Mouse (Mus musculus) NIH3T3 (cell line): ENCODE measurements around the gene Ccdc60.
"Not testable (repeated sequence)": the region's sequence is repeated elsewhere in the genome, so short reads cannot be mapped to it uniquely, and the experiment has no call there.

ENCODE experiments used
- DNase-seq: peaks from one replicate; pipeline ENCODE4 v3.0.0-alpha.2; 2012; ENCODE audit warnings: low read depth

Ccdc60 gene

GRCm38 (mm10) chr5:116288849-116289570 is at the start of gene Ccdc60:
TSS of gene Ccdc60 (minus strand) at chr5:116288985.
- DNase-seq = no peak

- DNase-seq = peak; percentile 21
Observed at GRCm38 (mm10) chr5:116336191-116336590, 47.4 kb upstream of the Ccdc60 start.

GRCm38 (mm10) chr5:116328911-116329310 is 40.1 kb upstream of the Ccdc60 start:
- no peak for DNase-seq

GRCm38 (mm10) chr5:116323401-116323800 is 34.6 kb upstream of the Ccdc60 start:
- no peak for DNase-seq

- DNase-seq = no peak
Observed at GRCm38 (mm10) chr5:116322365-116323027, 33.7 kb upstream of the Ccdc60 start.

DNA sequence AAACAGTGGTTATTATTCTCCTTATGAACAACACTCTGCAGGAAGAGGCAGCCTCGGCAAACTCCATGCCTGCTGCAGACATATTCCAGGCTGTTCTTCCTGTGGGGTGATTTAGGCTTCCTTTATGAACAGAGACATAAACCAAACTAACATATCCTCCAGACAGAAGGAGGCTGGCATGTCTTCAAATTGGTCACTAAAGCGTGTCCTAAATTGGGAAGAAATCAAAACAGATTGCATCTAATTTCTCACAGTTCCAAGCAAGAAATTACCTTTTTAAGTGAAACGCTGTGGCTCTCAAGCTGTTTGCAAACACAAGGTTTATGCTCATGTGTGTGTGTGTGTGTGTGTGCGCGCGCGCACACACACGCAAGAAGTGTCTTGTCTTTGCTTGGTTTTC is 24.9 kb upstream of the Ccdc60 start:
- DNase-seq = no peak

GRCm38 (mm10) chr5:116312111-116312737 is 23.4 kb upstream of the Ccdc60 start:
- peak; percentile 28 for DNase-seq

DNA sequence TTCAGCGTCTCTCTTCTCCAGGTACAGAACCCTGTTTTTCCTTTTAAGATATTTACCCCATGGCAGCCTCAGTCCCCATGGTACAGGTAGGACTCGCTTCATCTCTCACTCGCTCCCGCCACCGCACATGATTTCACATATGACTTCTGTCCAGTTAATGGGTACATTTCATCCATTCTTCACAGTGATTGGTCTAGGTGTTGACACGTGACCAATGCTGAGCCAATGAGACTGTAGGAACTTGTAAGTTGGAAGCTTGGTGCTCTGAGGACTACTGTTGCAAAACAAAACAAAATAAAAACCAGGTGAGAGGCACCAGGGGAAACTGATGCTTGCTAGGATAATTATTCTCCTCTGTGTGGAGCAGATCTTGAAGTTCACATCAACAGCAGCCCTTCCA is 22.9 kb upstream of the Ccdc60 start:
- no peak for DNase-seq

DNA sequence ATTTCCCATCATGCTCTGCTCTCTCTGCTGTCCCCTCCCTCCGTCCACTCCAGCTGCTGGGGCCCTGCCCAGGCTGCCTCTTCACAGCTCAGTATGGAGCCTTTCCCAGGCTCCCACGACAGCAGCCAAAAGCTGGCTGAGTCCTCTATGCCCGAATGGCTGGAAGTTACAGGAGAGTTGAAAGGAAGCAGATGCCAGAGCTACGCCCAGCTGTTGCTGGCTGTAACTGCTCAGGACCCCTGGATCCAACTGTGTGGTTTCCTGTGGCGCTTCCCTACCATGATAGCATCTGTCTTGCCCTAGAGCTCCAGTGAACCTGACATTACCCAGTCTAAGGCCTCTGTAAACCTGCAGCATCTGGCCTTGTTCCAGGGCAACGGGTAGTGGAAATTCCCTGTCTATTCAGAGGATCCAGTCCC is 20.6 kb upstream of the Ccdc60 start:
- no peak for DNase-seq

DNA sequence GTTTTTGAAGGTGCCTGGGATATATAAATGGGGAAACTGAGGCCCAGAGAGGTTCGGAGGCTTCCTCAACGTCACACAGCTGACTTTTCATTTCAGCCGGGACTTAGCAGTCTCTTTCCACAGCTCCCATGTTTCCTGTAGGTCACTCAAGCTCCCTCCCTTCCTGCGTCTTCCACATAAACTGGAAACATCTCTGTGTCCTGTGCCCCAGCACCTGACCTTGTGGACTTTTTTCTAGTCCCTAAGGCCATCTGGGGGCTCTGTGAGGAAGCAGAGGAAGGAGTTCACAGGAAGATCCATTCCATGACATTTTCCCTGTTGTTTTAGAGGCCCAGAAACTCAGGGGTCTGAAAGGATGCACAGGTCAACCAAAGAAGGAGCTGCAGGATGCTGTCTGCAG is 16.8 kb upstream of the Ccdc60 start:
- no peak for DNase-seq

DNA sequence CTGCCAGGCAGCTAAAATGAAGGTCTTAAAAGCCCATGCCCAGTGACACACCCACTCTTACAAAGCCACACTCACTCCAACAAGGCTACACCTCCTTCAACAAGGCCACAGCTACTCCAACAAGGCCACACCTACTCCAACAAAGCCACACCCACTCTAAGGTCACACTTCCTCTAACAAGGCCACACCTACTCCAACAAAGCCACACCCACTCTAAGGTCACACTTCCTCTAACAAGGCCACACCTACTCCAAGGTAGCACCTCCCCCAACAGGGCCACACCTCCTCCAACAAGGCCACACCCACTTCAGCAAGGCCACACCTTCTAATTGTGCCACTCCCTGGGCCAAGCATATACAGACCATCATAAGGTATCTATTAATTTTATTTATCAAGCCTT is 16.4 kb upstream of the Ccdc60 start:
- not testable (repeated sequence) for DNase-seq

- no peak for DNase-seq
Observed at GRCm38 (mm10) chr5:116300984-116301383, 12.2 kb upstream of the Ccdc60 start.

GRCm38 (mm10) chr5:116293501-116293900 is 4.7 kb upstream of the Ccdc60 start:
- DNase-seq = no peak

GRCm38 (mm10) chr5:116290584-116290983 is 1.8 kb upstream of the Ccdc60 start:
- no peak for DNase-seq

- no peak for DNase-seq
Observed at GRCm38 (mm10) chr5:116289897-116290296, 1.1 kb upstream of the Ccdc60 start.

DNA sequence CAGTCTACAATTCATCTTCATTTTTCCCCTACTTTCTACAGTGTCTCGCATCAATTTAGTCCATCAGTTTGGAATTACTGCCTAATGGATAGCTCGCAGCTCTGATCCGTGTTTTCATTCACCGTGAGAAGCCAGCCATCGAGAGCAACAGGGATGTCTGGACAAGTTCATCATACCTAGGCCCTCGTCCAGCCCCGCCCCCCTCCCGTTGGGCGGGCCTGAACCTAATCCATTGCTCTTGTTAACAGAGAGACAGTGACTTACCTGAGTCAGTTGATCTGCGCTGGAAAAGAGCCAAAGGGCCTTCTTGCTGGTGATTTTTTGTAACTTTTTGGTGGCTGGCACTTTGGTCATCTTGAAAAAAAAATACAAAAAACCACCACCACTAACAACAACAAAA is 602 bp downstream of the Ccdc60 start:
- DNase-seq = no peak

DNA sequence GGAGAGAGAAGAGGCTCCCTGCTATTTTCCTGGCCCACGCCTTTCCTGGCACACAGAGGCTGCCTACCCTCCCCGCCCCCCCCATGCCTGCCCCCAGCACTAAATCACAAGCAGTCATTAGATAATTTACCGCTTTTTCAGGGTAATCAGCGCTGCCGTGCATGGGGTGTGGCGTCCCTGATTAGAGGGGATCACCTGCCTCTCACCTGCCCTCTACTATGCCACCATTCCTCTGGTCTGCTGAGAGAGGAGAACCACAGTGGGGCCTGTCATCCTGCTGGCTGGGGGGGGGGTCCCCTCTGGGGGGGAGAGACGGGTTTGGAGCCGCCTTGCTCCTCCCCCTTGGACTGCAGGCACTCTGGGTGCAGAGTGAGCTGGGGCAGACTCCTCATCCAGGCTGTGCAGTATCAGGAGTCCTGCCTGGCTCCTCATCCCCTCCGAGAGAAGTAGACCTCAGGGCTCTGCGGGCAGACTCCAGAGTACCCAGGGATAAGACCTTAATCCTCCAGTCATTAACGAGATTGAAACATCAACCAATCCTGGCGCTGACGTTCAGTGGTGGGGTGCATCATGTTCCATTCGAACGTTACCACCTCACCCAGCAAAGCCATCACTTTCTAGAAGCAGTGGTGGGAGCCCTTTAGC is 3.1 kb downstream of the Ccdc60 start:
- DNase-seq = no peak

- no peak for DNase-seq
Observed at GRCm38 (mm10) chr5:116280518-116280917, 8.3 kb downstream of the Ccdc60 start.

GRCm38 (mm10) chr5:116278436-116278918 is 10.3 kb downstream of the Ccdc60 start:
- no peak for DNase-seq

DNA sequence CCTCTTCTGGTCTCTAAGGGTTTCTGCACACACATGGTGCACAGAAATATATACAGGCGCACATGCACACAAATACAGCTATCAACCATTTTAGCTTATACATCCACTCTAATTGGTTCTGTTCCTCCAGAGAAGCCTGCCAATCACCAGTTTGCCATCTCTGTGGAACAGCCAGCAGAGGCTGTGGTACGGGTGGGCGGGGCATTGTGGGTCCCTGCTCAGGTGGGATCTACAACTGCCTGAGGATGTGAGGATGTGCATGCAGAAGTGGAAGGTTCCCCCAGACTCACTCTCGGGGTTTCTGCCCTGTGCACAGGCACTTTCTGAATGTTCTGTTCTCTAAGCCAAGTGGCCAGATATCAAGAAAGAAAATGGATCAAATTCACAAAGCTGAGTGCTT is 10.8 kb downstream of the Ccdc60 start:
- DNase-seq = no peak

GRCm38 (mm10) chr5:116274818-116275217 is 14.0 kb downstream of the Ccdc60 start:
- no peak for DNase-seq

DNA sequence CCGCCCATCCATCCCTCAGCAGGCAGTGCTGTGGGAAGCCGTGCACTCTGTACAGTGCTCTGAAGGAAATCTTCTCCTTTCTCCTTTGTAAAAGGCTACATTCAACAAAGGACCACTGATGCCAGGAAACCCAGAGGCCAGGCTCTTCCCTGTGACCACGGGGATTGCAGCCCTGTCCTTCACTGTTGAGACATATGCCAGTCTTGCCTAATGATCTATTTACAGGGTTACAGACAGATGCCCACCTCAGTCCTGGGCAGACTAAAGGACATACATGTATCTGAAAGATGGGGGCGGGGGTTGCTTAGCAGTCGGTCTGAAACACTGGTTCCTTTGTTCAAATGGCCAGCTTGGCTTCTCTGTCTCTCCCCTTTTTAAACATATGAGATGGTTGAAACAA is 14.4 kb downstream of the Ccdc60 start:
- DNase-seq = no peak
